Mouse (Mus musculus) hindbrain, embryonic 14.5 days (tissue): ENCODE data around the gene Prkcb. TPM values are rescaled to one million over a fixed set of nuclear protein-coding genes. Genes with fewer than 3 reads are reported as not detected.

Experiments used
- ATAC-seq: fragments of 200-750 bp; cut with Nextera tagmentation; 2 replicates; pipeline ENCODE4 v1.8.0; 2017; ENCODE audit warnings: moderate number of reproducible peaks, mild to moderate bottlenecking, moderate TSS enrichment, moderate library complexity; ENCODE audit not compliant: low FRiP score
- DNase-seq: peaks from one replicate; pipeline ENCODE4 v3.0.0-alpha.2; 2015; ENCODE audit warnings: low spot score
- H3K27ac ChIP-seq: fragments of 300-500 bp; sonication (generic); 2 replicates; pipeline ENCODE4 v1.5.1; 2014; ENCODE audit warnings: mild to moderate bottlenecking, moderate library complexity
- H3K27me3 ChIP-seq: fragments of 300-500 bp; sonication (generic); 2 replicates; pipeline ENCODE4 v1.6.1; 2014; ENCODE audit warnings: mild to moderate bottlenecking, low read length, mixed read lengths; ENCODE audit not compliant: control insufficient read depth, insufficient read depth
- H3K36me3 ChIP-seq: fragments of 300-500 bp; sonication (generic); replicated peaks from 2 replicates; pipeline ENCODE4 v1.6.1; 2014; ENCODE audit not compliant: control insufficient read depth, insufficient read depth
- H3K4me1 ChIP-seq: fragments of 300-500 bp; sonication (generic); replicated peaks from 2 replicates; pipeline ENCODE4 v1.6.1; 2014; ENCODE audit warnings: antibody characterized with exemption, low read length, mixed read lengths; ENCODE audit not compliant: control insufficient read depth, insufficient read depth
- H3K4me2 ChIP-seq: fragments of 300-500 bp; sonication (generic); replicated peaks from 2 replicates; pipeline ENCODE4 v1.6.1; 2014; ENCODE audit warnings: mild to moderate bottlenecking, moderate library complexity
- H3K4me3 ChIP-seq: fragments of 300-500 bp; sonication (generic); replicated peaks from 2 replicates; pipeline ENCODE4 v1.5.1; 2014; ENCODE audit warnings: mild to moderate bottlenecking, low read length
- H3K9ac ChIP-seq: fragments of 300-500 bp; sonication (generic); 2 replicates; pipeline ENCODE4 v1.6.1; 2014
- H3K9me3 ChIP-seq: fragments of 300-500 bp; sonication (generic); 2 replicates; pipeline ENCODE4 v1.6.1; 2016; ENCODE audit warnings: low read length; ENCODE audit not compliant: control insufficient read depth
- WGBS: fragments of 180-500 bp; shearing (Covaris S2); extraction: QIAGEN DNeasy Blood & Tissue Kit; methylation state at CpG from one replicate; pipeline ENCODE4 v1.1.7; 2014; 5-methylcytosine and 5-hydroxymethylcytosine counted together
- polyA plus RNA-seq: library from polyadenylated mRNA; unstranded; fragments of >200 nt; fragmentation: Nextera tagmentation; extraction: Ambion mirVana; gene quantifications from 2 replicates; pipeline ENCODE4 v1.2.1, GENCODE M21; 2014

Prkcb gene
- polyA plus RNA-seq, 1 experiment from 2014 or later, result 135 TPM

GRCm38 (mm10) chr7:122282584-122282983, 6.0 kb upstream of the Prkcb start:
- DNase-seq (no peak), ATAC-seq (no peak)
- Histone ChIP-seq H3K4me3 (no peak overlapping the region), H3K36me3 (no peaks in the 10 kb centered on the region), H3K27me3 (no peaks in the 10 kb centered on the region), H3K4me1 (no peaks in the 10 kb centered on the region), H3K9ac (no peak overlapping the region), H3K9me3 (no peaks in the 10 kb centered on the region), H3K4me2 (no peak overlapping the region), H3K27ac (no peak overlapping the region)
- 82% methylated on average over 2 of the region's 2 CpGs for WGBS

- Histone ChIP-seq H3K4me2 (no peak overlapping the region), H3K4me1 (peaks cover 12% of the 10 kb centered on the region), H3K36me3 (no peaks in the 10 kb centered on the region), H3K9ac (no peak overlapping the region), H3K9me3 (no peaks in the 10 kb centered on the region), H3K27ac (no peak overlapping the region), H3K4me3 (no peak overlapping the region), H3K27me3 (peaks cover 16% of the 10 kb centered on the region; the same call in 1 of the 2 replicates)
- 61% methylated on average over 1 of the region's 1 CpGs for WGBS
- no peak for ATAC-seq
- DNase-seq, result no peak
These were observed 1.3 kb upstream of the Prkcb start for GRCm38 (mm10) chr7:122287217-122287616.

GRCm38 (mm10) chr7:122289243-122290111, 926 bp downstream of the Prkcb start:
- Histone ChIP-seq H3K9me3 (no peaks in the 10 kb centered on the region), H3K27me3 (peaks cover 16% of the 10 kb centered on the region; the same call in 1 of the 2 replicates), H3K4me2 (peak overlapping the region; percentile 87), H3K4me1 (peaks cover 12% of the 10 kb centered on the region), H3K27ac (peak overlapping the region; percentile 61), H3K9ac (peak overlapping the region; percentile 71), H3K36me3 (no peaks in the 10 kb centered on the region), H3K4me3 (peak overlapping the region; percentile 76)
- no peak for DNase-seq
- ATAC-seq, result peak; percentile 73
- under 1% methylated on average over 50 of the region's 66 CpGs for WGBS

GRCm38 (mm10) chr7:122290165-122290564, 1.6 kb downstream of the Prkcb start:
- H3K9me3 ChIP-seq, result no peaks in the 10 kb centered on the region
- peaks cover 12% of the 10 kb centered on the region for H3K4me1 ChIP-seq
- 13% methylated on average over 12 of the region's 12 CpGs for WGBS
- H3K27me3 ChIP-seq, result peaks cover 16% of the 10 kb centered on the region; the same call in 1 of the 2 replicates
- peak overlapping the region; percentile 87 for H3K4me2 ChIP-seq
- DNase-seq (no peak), ATAC-seq (no peak)
- H3K36me3 ChIP-seq, result no peaks in the 10 kb centered on the region
- peak overlapping the region; percentile 71 for H3K9ac ChIP-seq
- H3K27ac ChIP-seq, result no peak overlapping the region
- peak overlapping the region; percentile 76 for H3K4me3 ChIP-seq

- H3K27ac ChIP-seq, result no peak overlapping the region
- ATAC-seq (no peak), DNase-seq (no peak)
- H3K9ac ChIP-seq, result 0 out of 2 replicates have a peak overlapping the region, but pooled peaks have one; percentile 19
- peaks cover 12% of the 10 kb centered on the region for H3K4me1 ChIP-seq
- 56% methylated on average over 3 of the region's 3 CpGs for WGBS
- peak overlapping the region; percentile 76; the same call in 1 of the 2 replicates for H3K4me3 ChIP-seq
- H3K9me3 ChIP-seq, result no peaks in the 10 kb centered on the region
- H3K27me3 ChIP-seq, result peaks cover 16% of the 10 kb centered on the region; the same call in 1 of the 2 replicates
- H3K4me2 ChIP-seq, result peak overlapping the region; percentile 87
- H3K36me3 ChIP-seq, result no peaks in the 10 kb centered on the region
These were observed 2.2 kb downstream of the Prkcb start for GRCm38 (mm10) chr7:122290771-122291170.

GRCm38 (mm10) chr7:122292151-122292550, 3.6 kb downstream of the Prkcb start:
- 46% methylated on average over 7 of the region's 7 CpGs for WGBS
- H3K4me2 ChIP-seq, result no peak overlapping the region

GRCm38 (mm10) chr7:122294111-122294510, 5.6 kb downstream of the Prkcb start:
- 85% methylated on average over 7 of the region's 7 CpGs for WGBS
- no peak overlapping the region for H3K9ac ChIP-seq

More at GRCm38 (mm10) chr7:122292151-122292550, 3.6 kb downstream of the Prkcb start:
- ATAC-seq (no peak), DNase-seq (no peak)
- Histone ChIP-seq H3K27me3 (peaks cover 16% of the 10 kb centered on the region; the same call in 1 of the 2 replicates), H3K27ac (no peak overlapping the region), H3K4me3 (no peak overlapping the region), H3K9ac (no peak overlapping the region), H3K36me3 (no peaks in the 10 kb centered on the region), H3K4me1 (peaks cover 12% of the 10 kb centered on the region), H3K9me3 (no peaks in the 10 kb centered on the region)

GRCm38 (mm10) chr7:122295363-122295762, 6.8 kb downstream of the Prkcb start:
- DNase-seq, result no peak

More at GRCm38 (mm10) chr7:122294111-122294510, 5.6 kb downstream of the Prkcb start:
- Histone ChIP-seq H3K4me1 (peaks cover 8% of the 10 kb centered on the region; the same call in 1 of the 2 replicates), H3K36me3 (no peaks in the 10 kb centered on the region), H3K9me3 (no peaks in the 10 kb centered on the region), H3K27me3 (peaks cover 16% of the 10 kb centered on the region; the same call in 1 of the 2 replicates), H3K27ac (no peak overlapping the region), H3K4me2 (no peak overlapping the region), H3K4me3 (no peak overlapping the region)
- no peak for ATAC-seq
- DNase-seq, result no peak

GRCm38 (mm10) chr7:122296331-122296730, 7.8 kb downstream of the Prkcb start:
- H3K27me3 ChIP-seq, result no peaks in the 10 kb centered on the region
- WGBS, result 78% methylated on average over 1 of the region's 1 CpGs
- no peak overlapping the region for H3K4me2 ChIP-seq
- H3K9me3 ChIP-seq, result no peaks in the 10 kb centered on the region
- H3K9ac ChIP-seq, result no peak overlapping the region
- H3K4me1 ChIP-seq, result no peaks in the 10 kb centered on the region
- H3K36me3 ChIP-seq, result no peaks in the 10 kb centered on the region
- DNase-seq, result no peak
- no peak overlapping the region for H3K27ac ChIP-seq
- ATAC-seq, result no peak
- no peak overlapping the region for H3K4me3 ChIP-seq

More at GRCm38 (mm10) chr7:122295363-122295762, 6.8 kb downstream of the Prkcb start:
- Histone ChIP-seq H3K27ac (no peak overlapping the region), H3K9ac (no peak overlapping the region), H3K36me3 (no peaks in the 10 kb centered on the region), H3K27me3 (0 out of 2 replicates have a peak, but pooled peaks cover 8% of the 10 kb centered on the region), H3K9me3 (no peaks in the 10 kb centered on the region), H3K4me2 (no peak overlapping the region), H3K4me1 (no peaks in the 10 kb centered on the region), H3K4me3 (no peak overlapping the region)
- no peak for ATAC-seq
- WGBS, result 93% methylated on average over 4 of the region's 4 CpGs
